Mouse (Mus musculus): ENCODE measurements around the gene Shisa8. TPM values are rescaled to one million over a fixed set of nuclear protein-coding genes. Genes with fewer than 3 reads are reported as not detected.

Gene Shisa8
- polyA plus RNA-seq, 1 experiment from 2014 or later: 0.66 TPM

- H3K9ac ChIP-seq (replicated peaks; ENCODE audit: low read depth, low read length): peak overlapping the region; percentile 63
- no peaks in the 10 kb centered on the region for H3K36me3 ChIP-seq (ENCODE audit: control insufficient read depth, insufficient read depth)
- peaks cover 7% of the 10 kb centered on the region for H3K4me1 ChIP-seq (replicated peaks; ENCODE audit: control insufficient read depth, insufficient read depth, low read length)
- 3% methylated on average over 12 of the region's 12 CpGs for WGBS
- peak overlapping the region; percentile 93 for H3K4me2 ChIP-seq (ENCODE audit: low read length)
- no peaks in the 10 kb centered on the region for H3K27me3 ChIP-seq (replicated peaks; ENCODE audit: control insufficient read depth, insufficient read depth, low read length)
- ATAC-seq: peak; percentile 18; the same call in 1 of the 2 replicates
- H3K27ac ChIP-seq (ENCODE audit: low read length): 0 out of 2 replicates have a peak overlapping the region, but pooled peaks have one; percentile 16
- H3K4me3 ChIP-seq (replicated peaks; ENCODE audit: low read length): peak overlapping the region; percentile 82
- no peaks in the 10 kb centered on the region for H3K9me3 ChIP-seq (ENCODE audit: control insufficient read depth, low read length)
Measured at GRCm38 (mm10) chr15:82243742-82244114, 31.1 kb upstream of the Shisa8 start.

- Histone ChIP-seq H3K36me3 (ENCODE audit: control insufficient read depth, insufficient read depth) (no peaks in the 10 kb centered on the region), H3K4me2 (ENCODE audit: low read length) (peak overlapping the region; percentile 93), H3K4me1 (replicated peaks; ENCODE audit: control insufficient read depth, insufficient read depth, low read length) (peaks cover 7% of the 10 kb centered on the region), H3K9me3 (ENCODE audit: control insufficient read depth, low read length) (no peaks in the 10 kb centered on the region), H3K4me3 (replicated peaks; ENCODE audit: low read length) (peak overlapping the region; percentile 82), H3K27ac (ENCODE audit: low read length) (no peak overlapping the region), H3K9ac (replicated peaks; ENCODE audit: low read depth, low read length) (no peak overlapping the region; the same call in 1 of the 2 replicates), H3K27me3 (replicated peaks; ENCODE audit: control insufficient read depth, insufficient read depth, low read length) (no peaks in the 10 kb centered on the region)
- no peak for ATAC-seq
- 63% methylated on average over 3 of the region's 3 CpGs for WGBS
Measured at GRCm38 (mm10) chr15:82243311-82243710, 30.7 kb upstream of the Shisa8 start.

- no peaks in the 10 kb centered on the region for H3K27me3 ChIP-seq (replicated peaks; ENCODE audit: control insufficient read depth, insufficient read depth, low read length)
- H3K36me3 ChIP-seq (ENCODE audit: control insufficient read depth, insufficient read depth): no peaks in the 10 kb centered on the region
- H3K9ac ChIP-seq (replicated peaks; ENCODE audit: low read depth, low read length): no peak overlapping the region
- H3K4me1 ChIP-seq (replicated peaks; ENCODE audit: control insufficient read depth, insufficient read depth, low read length): peaks cover 9% of the 10 kb centered on the region
- H3K27ac ChIP-seq (ENCODE audit: low read length): no peak overlapping the region
- no peak overlapping the region for H3K4me2 ChIP-seq (ENCODE audit: low read length)
- no peaks in the 10 kb centered on the region for H3K9me3 ChIP-seq (ENCODE audit: control insufficient read depth, low read length)
- peak; percentile 74 for ATAC-seq
- no peak overlapping the region for H3K4me3 ChIP-seq (replicated peaks; ENCODE audit: low read length)
- 18% methylated on average over 5 of the region's 5 CpGs for WGBS
Measured at GRCm38 (mm10) chr15:82236565-82236964, 23.9 kb upstream of the Shisa8 start.

DNA sequence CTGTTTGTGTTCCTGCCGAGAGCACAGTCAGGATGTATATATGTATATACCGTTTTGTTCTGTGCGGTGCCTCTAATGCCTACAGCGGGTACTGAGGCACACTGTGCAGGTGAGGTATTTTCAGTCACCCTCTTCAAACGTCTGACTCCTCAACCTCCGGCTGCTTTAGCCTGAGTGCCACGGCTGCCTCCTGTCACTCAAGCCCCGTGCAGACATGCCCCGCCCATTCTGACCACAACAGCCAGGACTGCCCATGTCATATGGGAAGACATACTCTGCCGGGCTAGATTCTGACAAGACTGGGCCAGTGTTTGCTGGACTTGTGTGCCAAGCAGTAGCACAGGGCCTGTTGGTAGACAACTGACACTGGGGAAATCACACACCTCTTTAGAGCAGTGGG is 23.0 kb upstream of the Shisa8 start:
- Histone ChIP-seq H3K4me1 (replicated peaks; ENCODE audit: control insufficient read depth, insufficient read depth, low read length) (peaks cover 9% of the 10 kb centered on the region), H3K4me2 (ENCODE audit: low read length) (no peak overlapping the region), H3K9ac (replicated peaks; ENCODE audit: low read depth, low read length) (no peak overlapping the region), H3K9me3 (ENCODE audit: control insufficient read depth, low read length) (no peaks in the 10 kb centered on the region), H3K27ac (ENCODE audit: low read length) (no peak overlapping the region), H3K27me3 (replicated peaks; ENCODE audit: control insufficient read depth, insufficient read depth, low read length) (no peaks in the 10 kb centered on the region), H3K4me3 (replicated peaks; ENCODE audit: low read length) (no peak overlapping the region), H3K36me3 (ENCODE audit: control insufficient read depth, insufficient read depth) (no peaks in the 10 kb centered on the region)
- no peak for ATAC-seq
- 73% methylated on average over 10 of the region's 10 CpGs for WGBS

DNA sequence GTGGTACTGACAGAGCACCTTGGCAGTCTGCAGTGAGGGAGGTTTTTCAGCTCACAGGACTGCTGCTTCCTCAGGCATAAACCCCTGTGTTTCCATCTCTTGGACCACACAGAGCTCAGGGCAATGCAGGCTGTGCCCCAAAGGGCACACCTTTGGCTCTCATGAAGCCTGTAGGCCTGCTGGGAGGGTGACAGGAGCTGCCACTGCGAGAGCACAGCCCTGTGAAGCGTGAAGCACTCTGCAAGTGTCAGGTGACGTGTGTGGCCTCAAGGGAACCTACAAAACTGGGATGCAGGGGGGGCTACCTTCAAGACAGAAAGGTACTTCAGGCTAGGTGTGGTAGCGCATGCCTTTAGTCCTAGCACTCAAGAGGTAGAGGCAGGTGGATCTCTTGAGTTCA is 20.0 kb upstream of the Shisa8 start:
- Histone ChIP-seq H3K9ac (replicated peaks; ENCODE audit: low read depth, low read length) (no peak overlapping the region), H3K27me3 (replicated peaks; ENCODE audit: control insufficient read depth, insufficient read depth, low read length) (no peaks in the 10 kb centered on the region), H3K9me3 (ENCODE audit: control insufficient read depth, low read length) (no peaks in the 10 kb centered on the region), H3K27ac (ENCODE audit: low read length) (no peak overlapping the region), H3K4me2 (ENCODE audit: low read length) (no peak overlapping the region), H3K4me1 (replicated peaks; ENCODE audit: control insufficient read depth, insufficient read depth, low read length) (peaks cover 9% of the 10 kb centered on the region), H3K36me3 (ENCODE audit: control insufficient read depth, insufficient read depth) (no peaks in the 10 kb centered on the region), H3K4me3 (replicated peaks; ENCODE audit: low read length) (no peak overlapping the region)
- WGBS: 71% methylated on average over 4 of the region's 4 CpGs
- no peak for ATAC-seq

GRCm38 (mm10) chr15:82231591-82232378 is 19.2 kb upstream of the Shisa8 start:
- no peak overlapping the region for H3K9ac ChIP-seq (replicated peaks; ENCODE audit: low read depth, low read length)
- no peaks in the 10 kb centered on the region for H3K27me3 ChIP-seq (replicated peaks; ENCODE audit: control insufficient read depth, insufficient read depth, low read length)
- H3K36me3 ChIP-seq (ENCODE audit: control insufficient read depth, insufficient read depth): no peaks in the 10 kb centered on the region
- H3K27ac ChIP-seq (ENCODE audit: low read length): no peak overlapping the region
- no peak overlapping the region for H3K4me3 ChIP-seq (replicated peaks; ENCODE audit: low read length)
- peaks cover 9% of the 10 kb centered on the region for H3K4me1 ChIP-seq (replicated peaks; ENCODE audit: control insufficient read depth, insufficient read depth, low read length)
- 44% methylated on average over 11 of the region's 11 CpGs for WGBS
- no peaks in the 10 kb centered on the region for H3K9me3 ChIP-seq (ENCODE audit: control insufficient read depth, low read length)
- ATAC-seq: peak; percentile 47
- H3K4me2 ChIP-seq (ENCODE audit: low read length): no peak overlapping the region

GRCm38 (mm10) chr15:82231100-82231499 is 18.5 kb upstream of the Shisa8 start:
- H3K9me3 ChIP-seq (ENCODE audit: control insufficient read depth, low read length): no peaks in the 10 kb centered on the region
- no peak overlapping the region for H3K9ac ChIP-seq (replicated peaks; ENCODE audit: low read depth, low read length)
- H3K27ac ChIP-seq (ENCODE audit: low read length): no peak overlapping the region
- no peaks in the 10 kb centered on the region for H3K27me3 ChIP-seq (replicated peaks; ENCODE audit: control insufficient read depth, insufficient read depth, low read length)
- WGBS: 92% methylated on average over 3 of the region's 4 CpGs
- no peaks in the 10 kb centered on the region for H3K36me3 ChIP-seq (ENCODE audit: control insufficient read depth, insufficient read depth)
- peaks cover 9% of the 10 kb centered on the region for H3K4me1 ChIP-seq (replicated peaks; ENCODE audit: control insufficient read depth, insufficient read depth, low read length)
- H3K4me2 ChIP-seq (ENCODE audit: low read length): no peak overlapping the region
- H3K4me3 ChIP-seq (replicated peaks; ENCODE audit: low read length): no peak overlapping the region
- peak; percentile 43; the same call in 1 of the 2 replicates for ATAC-seq

DNA sequence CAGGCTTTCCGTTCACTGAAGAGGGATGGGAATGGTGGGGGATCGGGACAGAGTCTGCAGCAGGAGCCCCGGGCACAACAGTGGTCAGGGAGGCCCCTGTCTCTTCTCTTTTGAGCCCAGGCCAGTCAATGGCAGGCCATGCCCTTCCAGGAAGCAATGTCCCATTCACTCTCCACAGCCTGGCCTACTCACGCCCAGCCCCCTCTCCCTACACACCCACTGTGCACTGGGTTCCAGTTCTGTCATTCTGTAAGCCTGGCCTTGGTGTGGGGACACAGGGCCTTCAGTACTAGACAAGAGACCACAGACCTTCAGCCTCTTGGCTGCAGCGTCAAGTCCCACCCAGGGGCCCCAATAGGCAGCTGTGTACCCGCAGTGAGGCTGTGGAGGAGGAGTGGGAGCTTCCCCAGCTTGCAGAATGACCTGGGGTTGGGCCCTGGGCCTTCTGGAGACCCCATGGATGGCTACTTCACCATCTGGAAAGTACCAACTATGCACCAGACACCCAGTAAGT is 17.5 kb upstream of the Shisa8 start:
- Histone ChIP-seq H3K4me1 (replicated peaks; ENCODE audit: control insufficient read depth, insufficient read depth, low read length) (peaks cover 9% of the 10 kb centered on the region), H3K9ac (replicated peaks; ENCODE audit: low read depth, low read length) (no peak overlapping the region), H3K4me3 (replicated peaks; ENCODE audit: low read length) (no peak overlapping the region), H3K9me3 (ENCODE audit: control insufficient read depth, low read length) (no peaks in the 10 kb centered on the region), H3K36me3 (ENCODE audit: control insufficient read depth, insufficient read depth) (no peaks in the 10 kb centered on the region), H3K27me3 (replicated peaks; ENCODE audit: control insufficient read depth, insufficient read depth, low read length) (no peaks in the 10 kb centered on the region), H3K27ac (ENCODE audit: low read length) (no peak overlapping the region), H3K4me2 (ENCODE audit: low read length) (no peak overlapping the region)
- 62% methylated on average over 6 of the region's 6 CpGs for WGBS
- ATAC-seq: no peak

DNA sequence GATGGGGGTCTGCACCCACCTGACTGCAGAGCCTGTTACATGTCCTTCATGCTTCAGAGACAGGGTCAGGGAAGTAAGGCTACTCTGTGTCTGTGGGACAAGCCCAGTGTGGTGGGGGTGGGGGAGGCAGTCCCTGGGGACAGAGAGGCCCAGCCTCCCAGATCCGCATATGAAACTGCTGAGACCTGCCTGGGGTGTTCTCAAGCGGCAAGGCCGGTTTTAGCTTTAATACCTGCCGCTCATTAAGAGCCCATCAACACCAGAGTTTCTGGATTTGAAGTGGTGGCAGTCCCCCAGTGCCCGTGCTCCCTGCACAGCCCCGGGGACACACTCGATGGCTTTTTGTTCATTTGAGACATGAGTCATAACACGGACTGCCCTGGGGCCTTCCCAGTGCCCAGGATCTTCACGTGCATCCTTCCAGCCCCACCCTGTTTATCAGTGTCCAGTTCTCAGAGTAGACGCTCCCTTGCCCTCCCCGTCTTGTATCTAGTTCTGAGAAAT is 17.0 kb upstream of the Shisa8 start:
- Histone ChIP-seq H3K27me3 (replicated peaks; ENCODE audit: control insufficient read depth, insufficient read depth, low read length) (no peaks in the 10 kb centered on the region), H3K36me3 (ENCODE audit: control insufficient read depth, insufficient read depth) (no peaks in the 10 kb centered on the region), H3K4me1 (replicated peaks; ENCODE audit: control insufficient read depth, insufficient read depth, low read length) (peaks cover 9% of the 10 kb centered on the region), H3K27ac (ENCODE audit: low read length) (no peak overlapping the region), H3K9me3 (ENCODE audit: control insufficient read depth, low read length) (no peaks in the 10 kb centered on the region), H3K4me2 (ENCODE audit: low read length) (no peak overlapping the region), H3K9ac (replicated peaks; ENCODE audit: low read depth, low read length) (no peak overlapping the region), H3K4me3 (replicated peaks; ENCODE audit: low read length) (no peak overlapping the region)
- 35% methylated on average over 11 of the region's 11 CpGs for WGBS
- ATAC-seq: no peak
